Mouse (Mus musculus) MEL (cell line): Measurements from ENCODE around the gene Maml2.

Source experiments
- CTCF ChIP-seq, 3 experiments: IDR thresholded peaks in 2 of 3; conservative IDR thresholded peaks in 1 of 3; 2 replicates each; pipeline ENCODE4 v1.5.1; 2011 to 2012; ENCODE audit warnings: low read length in 3 of 3, low read depth in 2 of 3, mild to moderate bottlenecking in 2 of 3, improper control_type of control experiment in 1 of 3, inconsistent platforms in 1 of 3, mixed read lengths in 1 of 3, moderate library complexity in 1 of 3; ENCODE audit not compliant: control insufficient read depth in 1 of 3, insufficient read depth in 1 of 3, poor library complexity in 1 of 3, severe bottlenecking in 1 of 3
- EP300 ChIP-seq, 2 experiments: IDR thresholded peaks; 2 replicates each; pipeline ENCODE4 v1.6.1; 2011; ENCODE audit warnings: improper control_type of control experiment in 2 of 2, low read length in 2 of 2, low read depth in 1 of 2, mild to moderate bottlenecking in 1 of 2
- GATA1 ChIP-seq: IDR thresholded peaks from 2 replicates; pipeline ENCODE4 v1.6.1; 2011; ENCODE audit warnings: low read depth, low read length, improper control_type of control experiment
- JUND ChIP-seq: IDR thresholded peaks from 2 replicates; pipeline ENCODE4 v1.6.1; 2011; ENCODE audit warnings: low read depth, mild to moderate bottlenecking, improper control_type of control experiment, low read length
- MAX ChIP-seq: IDR thresholded peaks from 2 replicates; pipeline ENCODE4 v1.6.1; 2011; ENCODE audit warnings: low read length, improper control_type of control experiment
- MXI1 ChIP-seq: IDR thresholded peaks from 2 replicates; pipeline ENCODE4 v1.6.1; 2011; ENCODE audit warnings: mild to moderate bottlenecking, low read depth, low read length, improper control_type of control experiment
- MYC ChIP-seq: IDR thresholded peaks from 2 replicates; pipeline ENCODE4 v1.6.1; 2011; ENCODE audit warnings: low read depth, mild to moderate bottlenecking, low read length, improper control_type of control experiment, moderate library complexity
- NELFE ChIP-seq: IDR thresholded peaks from 2 replicates; pipeline ENCODE4 v1.6.1; 2011; ENCODE audit warnings: low read depth, low read length, improper control_type of control experiment
- NRF1 ChIP-seq: IDR thresholded peaks from 2 replicates; pipeline ENCODE4 v1.6.1; 2014; ENCODE audit warnings: low read depth, mild to moderate bottlenecking, inconsistent platforms, low read length, improper control_type of control experiment, moderate library complexity; ENCODE audit not compliant: poor library complexity, insufficient read depth, severe bottlenecking
- POLR2A ChIP-seq, 2 experiments: IDR thresholded peaks; 2 replicates each; pipeline ENCODE4 v1.6.1; 2011 to 2012; ENCODE audit warnings: low read length in 2 of 2, mild to moderate bottlenecking in 2 of 2, control low read depth in 1 of 2, improper control_type of control experiment in 1 of 2, low read depth in 1 of 2, moderate library complexity in 1 of 2; ENCODE audit not compliant: control insufficient read depth in 1 of 2, insufficient read depth in 1 of 2, poor library complexity in 1 of 2
- RCOR1 ChIP-seq: IDR thresholded peaks from 2 replicates; pipeline ENCODE4 v1.6.1; 2012; ENCODE audit warnings: low read depth, mild to moderate bottlenecking, inconsistent platforms, low read length, improper control_type of control experiment
- SMC3 ChIP-seq: IDR thresholded peaks from 2 replicates; pipeline ENCODE4 v1.6.1; 2011; ENCODE audit warnings: low read depth, low read length, improper control_type of control experiment
- ZMIZ1 ChIP-seq: IDR thresholded peaks from 2 replicates; pipeline ENCODE4 v1.6.1; 2012; ENCODE audit warnings: low read depth, mild to moderate bottlenecking, inconsistent platforms, low read length, improper control_type of control experiment, moderate library complexity
- ZNF384 ChIP-seq: IDR thresholded peaks from 2 replicates; pipeline ENCODE4 v1.6.1; 2012; ENCODE audit warnings: low read depth, mild to moderate bottlenecking, inconsistent platforms, low read length, improper control_type of control experiment

- TF ChIP-seq JUND: 0 out of 2 replicates have a peak, but pooled peaks have one; percentile 16
- no peak for TF ChIP-seq NRF1
- TF ChIP-seq POLR2A (IDR thresholded peaks at IDR 0.05; ENCODE audit: control insufficient read depth in 1 of 2, insufficient read depth in 1 of 2, low read depth in 1 of 2, low read length in 2 of 2, poor library complexity in 1 of 2): no peak
- TF ChIP-seq EP300 (IDR thresholded peaks at IDR 0.05; ENCODE audit: low read depth in 1 of 2, low read length in 2 of 2): no peak; a peak in 1 of 4 replicates
- no peak for TF ChIP-seq MAX
- no peak for TF ChIP-seq CTCF (IDR thresholded peaks at IDR 0.05 in 2 of 3, conservative IDR thresholded peaks at IDR 0.05 in 1 of 3; ENCODE audit: control insufficient read depth in 1 of 3, insufficient read depth in 1 of 3, low read depth in 2 of 3, low read length in 3 of 3, poor library complexity in 1 of 3, severe bottlenecking in 1 of 3)
- no peak for TF ChIP-seq RCOR1
- TF ChIP-seq NELFE: 0 out of 2 replicates have a peak, but pooled peaks have one; percentile 11
- TF ChIP-seq GATA1: no peak
- no peak for TF ChIP-seq SMC3
- 0 out of 2 replicates have a peak, but pooled peaks have one; percentile 11 for TF ChIP-seq MYC
- TF ChIP-seq ZMIZ1: no peak
- TF ChIP-seq ZNF384: no peak
- TF ChIP-seq MXI1: peak; percentile 8; the same call in 1 of the 2 replicates
Observed at GRCm38 (mm10) chr9:13297122-13297667, 562 bp upstream of the Maml2 start.
